Mouse (Mus musculus): ENCODE data around the gene Chst12.

Chst12 gene

GRCm38 (mm10) chr5:140556859-140557258, 51.5 kb downstream of the Chst12 start:
- no peak for TF ChIP-seq GATA4 (IDR thresholded peaks at IDR 0.05; ENCODE audit: insufficient replicate concordance, low read length)

DNA sequence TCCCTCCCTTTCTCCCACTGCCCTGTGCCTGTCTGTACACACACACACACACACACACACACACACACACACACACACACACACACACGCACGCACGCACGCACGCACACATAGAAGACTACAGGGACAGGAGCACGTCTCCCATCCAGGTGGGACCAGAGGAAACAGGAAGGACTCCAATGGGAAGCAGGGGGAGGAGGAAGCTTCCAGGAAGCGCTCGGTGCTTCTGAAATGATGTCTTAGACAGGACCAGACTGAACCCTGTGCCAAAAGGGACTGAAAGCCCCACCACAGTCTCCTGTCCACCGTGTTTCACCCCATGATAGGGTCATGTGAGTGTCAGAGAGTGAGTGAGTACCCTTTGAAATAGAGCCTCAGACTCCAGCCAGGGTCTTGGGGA, 57.3 kb downstream of the Chst12 start:
- no peak for TF ChIP-seq GATA4 (IDR thresholded peaks at IDR 0.05; ENCODE audit: insufficient replicate concordance, low read length)

DNA sequence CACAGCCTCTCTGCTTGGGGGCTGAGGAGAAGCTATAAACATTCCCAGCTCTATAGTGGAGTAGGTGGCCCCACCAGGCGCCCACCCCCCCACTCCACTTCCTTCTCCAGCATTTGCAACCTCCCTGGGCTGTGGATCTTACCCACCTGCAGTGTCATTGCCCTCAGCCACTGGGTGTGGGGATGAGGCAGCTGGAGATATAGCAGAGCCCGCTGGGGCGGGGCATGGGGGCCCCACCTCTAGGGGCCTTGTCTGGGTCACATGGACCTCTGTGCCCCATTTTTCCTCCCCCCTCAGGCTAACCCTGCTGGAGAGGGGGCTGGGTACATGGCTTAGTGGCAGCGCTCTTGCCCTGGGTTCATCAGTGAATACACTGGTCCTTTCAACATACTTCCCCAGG, 59.5 kb downstream of the Chst12 start, which contains the start of gene Grifin:
Gene Grifin (minus strand): TSS at position 176 of the 400 bp plus-strand sequence.
- no peak for TF ChIP-seq GATA4 (IDR thresholded peaks at IDR 0.05; ENCODE audit: insufficient replicate concordance, low read length)

DNA sequence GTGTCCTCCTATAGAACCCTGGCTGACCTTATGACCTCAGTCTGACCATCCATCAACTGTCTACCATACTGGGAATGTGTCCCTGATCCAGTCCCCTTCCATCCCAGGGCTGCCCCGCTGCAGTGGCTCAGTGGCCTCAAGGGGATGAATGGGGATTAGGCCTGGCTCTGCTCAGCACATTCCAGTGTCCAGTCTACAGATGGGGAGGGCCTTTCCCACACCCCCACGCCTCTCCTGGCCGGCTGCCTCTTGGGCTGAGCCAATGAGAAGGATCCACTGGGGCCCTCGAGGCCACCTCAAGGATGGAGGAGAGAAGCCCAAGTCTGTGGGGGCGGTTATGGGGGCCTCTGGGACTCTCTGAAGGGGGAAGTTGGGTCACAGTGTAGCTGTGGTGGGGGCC, 60.1 kb downstream of the Chst12 start:
- TF ChIP-seq GATA4 (IDR thresholded peaks at IDR 0.05; ENCODE audit: insufficient replicate concordance, low read length): no peak

DNA sequence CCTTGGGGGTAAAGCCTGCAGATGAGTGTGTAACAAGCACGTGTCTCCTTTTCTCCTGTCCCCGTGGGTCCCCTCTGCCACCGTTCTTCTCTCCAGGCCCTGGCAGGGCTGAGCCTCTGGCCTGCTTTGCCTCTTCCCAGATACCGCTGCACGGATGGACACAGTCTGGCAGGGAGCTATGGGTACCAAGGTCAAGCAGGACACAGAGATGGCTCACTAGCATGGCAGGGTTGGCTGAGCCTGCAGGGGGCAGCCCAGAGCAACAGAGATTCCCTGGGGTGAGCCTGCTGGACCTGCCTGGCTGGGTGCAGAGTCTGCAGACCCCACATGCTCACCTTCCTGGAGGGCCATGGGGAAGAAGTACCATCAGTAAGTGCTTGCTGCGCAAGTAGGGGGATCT, 60.5 kb downstream of the Chst12 start:
- TF ChIP-seq GATA4 (IDR thresholded peaks at IDR 0.05; ENCODE audit: insufficient replicate concordance, low read length): no peak

GRCm38 (mm10) chr5:140566271-140566670, 60.9 kb downstream of the Chst12 start:
- TF ChIP-seq GATA4 (IDR thresholded peaks at IDR 0.05; ENCODE audit: insufficient replicate concordance, low read length): no peak

DNA sequence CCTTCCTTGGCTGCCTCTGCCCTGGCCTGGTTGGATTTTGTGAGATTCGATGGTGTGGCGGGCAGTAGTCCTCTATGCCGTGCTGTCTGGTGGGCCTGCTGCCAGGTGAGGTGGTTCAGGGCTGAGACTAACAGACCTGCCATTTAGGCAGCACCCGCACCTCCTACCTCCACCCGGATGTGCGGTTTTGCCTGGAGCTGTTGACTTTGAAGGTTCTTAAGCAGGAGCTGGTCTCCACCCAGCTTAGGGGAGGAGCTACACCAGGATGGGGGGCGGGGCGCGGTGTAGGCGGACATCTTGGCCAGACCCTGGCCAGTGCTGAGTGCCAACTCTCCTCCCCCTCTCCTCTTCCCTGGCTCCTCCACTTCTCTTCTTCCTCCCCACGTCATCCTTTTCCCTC, 62.0 kb downstream of the Chst12 start:
- TF ChIP-seq GATA4 (IDR thresholded peaks at IDR 0.05; ENCODE audit: insufficient replicate concordance, low read length): no peak

DNA sequence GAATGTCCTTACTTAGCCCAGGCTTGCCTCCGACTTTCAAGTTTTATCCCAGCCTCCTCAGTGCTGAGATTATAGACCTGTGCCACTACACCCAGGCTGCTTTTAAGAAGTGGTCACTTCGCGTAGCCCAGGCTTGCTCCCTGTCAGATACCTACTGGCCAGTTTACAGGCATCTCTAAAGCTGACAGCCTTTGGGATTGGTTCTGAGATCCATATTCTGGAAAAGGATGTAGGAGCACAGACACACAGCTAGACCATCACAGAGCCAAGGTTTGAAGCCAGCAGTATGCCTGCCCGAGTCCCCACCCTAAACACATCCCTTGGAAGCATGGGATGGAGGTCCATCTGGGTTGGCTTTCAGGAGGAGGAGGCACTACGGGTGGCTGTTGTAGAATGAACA, 62.4 kb downstream of the Chst12 start:
- no peak for TF ChIP-seq GATA4 (IDR thresholded peaks at IDR 0.05; ENCODE audit: insufficient replicate concordance, low read length)

- no peak for TF ChIP-seq GATA4 (IDR thresholded peaks at IDR 0.05; ENCODE audit: insufficient replicate concordance, low read length)
Observed at GRCm38 (mm10) chr5:140568321-140568970, 63.1 kb downstream of the Chst12 start.

DNA sequence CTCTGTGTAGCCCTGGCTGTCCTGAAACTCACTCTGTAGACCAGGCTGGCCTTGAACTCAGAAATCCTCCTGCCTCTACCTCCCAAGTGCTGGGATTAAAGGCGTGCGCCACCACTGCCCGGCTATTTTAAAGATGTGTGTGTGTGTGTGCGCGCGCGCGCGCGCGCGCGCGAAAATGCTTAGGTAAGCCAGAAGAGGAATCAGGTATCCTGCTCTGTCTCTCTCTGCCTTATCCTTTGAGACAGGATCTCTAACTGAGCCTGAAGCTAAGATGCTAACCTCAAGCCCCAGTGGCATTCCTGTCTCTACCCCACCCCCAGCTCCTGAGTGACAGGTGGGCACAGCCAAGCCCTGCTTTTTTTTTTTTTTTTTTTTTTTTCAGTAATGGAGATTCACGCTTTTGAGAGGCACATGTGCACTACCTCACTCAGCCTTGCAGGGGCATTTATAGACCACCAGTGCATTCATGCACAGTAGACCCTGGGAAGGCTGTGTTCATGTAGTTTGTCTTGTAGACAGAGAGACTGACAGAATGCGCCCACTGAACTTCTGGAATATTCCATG, 63.8 kb downstream of the Chst12 start:
- TF ChIP-seq GATA4 (IDR thresholded peaks at IDR 0.05; ENCODE audit: insufficient replicate concordance, low read length): no peak

GRCm38 (mm10) chr5:140570223-140570870, 65.0 kb downstream of the Chst12 start:
- TF ChIP-seq GATA4 (IDR thresholded peaks at IDR 0.05; ENCODE audit: insufficient replicate concordance, low read length): no peak

GRCm38 (mm10) chr5:140571201-140571600, 65.9 kb downstream of the Chst12 start:
- no peak for TF ChIP-seq GATA4 (IDR thresholded peaks at IDR 0.05; ENCODE audit: insufficient replicate concordance, low read length)

- TF ChIP-seq GATA4 (IDR thresholded peaks at IDR 0.05; ENCODE audit: insufficient replicate concordance, low read length): no peak
Observed at GRCm38 (mm10) chr5:140571673-140572072, 66.3 kb downstream of the Chst12 start.

- TF ChIP-seq GATA4 (IDR thresholded peaks at IDR 0.05; ENCODE audit: insufficient replicate concordance, low read length): no peak
Observed at GRCm38 (mm10) chr5:140572611-140573010, 67.3 kb downstream of the Chst12 start.

All from liver, adult (tissue).